Mouse (Mus musculus) limb, embryonic 11.5 days (tissue): ENCODE measurements around the gene Nf1. TPM values are rescaled to one million over a fixed set of nuclear protein-coding genes. Genes with fewer than 3 reads are reported as not detected.

Experiments
- ATAC-seq: fragments of 200-750 bp; cut with Nextera tagmentation; 2 replicates; pipeline ENCODE4 v1.8.0; 2017; ENCODE audit warnings: low read depth; ENCODE audit not compliant: insufficient number of reproducible peaks, low FRiP score, low TSS enrichment
- DNase-seq: peaks from one replicate; pipeline ENCODE4 v3.0.0-alpha.2; 2015; ENCODE audit warnings: low spot score
- H3K27ac ChIP-seq: fragments of 300-500 bp; sonication (generic); replicated peaks from 2 replicates; pipeline ENCODE4 v1.5.1; 2014; ENCODE audit warnings: low read depth, mild to moderate bottlenecking, low read length
- H3K27me3 ChIP-seq: fragments of 300-500 bp; sonication (generic); 2 replicates; pipeline ENCODE4 v1.6.1; 2014; ENCODE audit warnings: mild to moderate bottlenecking, low read length, mixed read lengths; ENCODE audit not compliant: control insufficient read depth, insufficient read depth
- H3K36me3 ChIP-seq: fragments of 300-500 bp; sonication (generic); 2 replicates; pipeline ENCODE4 v1.6.1; 2014; ENCODE audit warnings: mild to moderate bottlenecking, low read length, moderate library complexity, mixed read lengths; ENCODE audit not compliant: control insufficient read depth, insufficient read depth
- H3K4me1 ChIP-seq: fragments of 300-500 bp; sonication (generic); 2 replicates; pipeline ENCODE4 v1.6.1; 2014; ENCODE audit warnings: low read length, mixed read lengths; ENCODE audit not compliant: control insufficient read depth, insufficient read depth
- H3K4me2 ChIP-seq: fragments of 300-500 bp; sonication (generic); 2 replicates; pipeline ENCODE4 v1.6.1; 2014; ENCODE audit warnings: low read depth, mild to moderate bottlenecking, moderate library complexity; ENCODE audit not compliant: severe bottlenecking
- H3K4me3 ChIP-seq: fragments of 300-500 bp; sonication (generic); 2 replicates; pipeline ENCODE4 v1.5.1; 2014; ENCODE audit warnings: low read depth, low read length
- H3K9ac ChIP-seq: fragments of 300-500 bp; sonication (generic); 2 replicates; pipeline ENCODE4 v1.6.1; 2014; ENCODE audit warnings: mild to moderate bottlenecking, low read length
- H3K9me3 ChIP-seq: fragments of 300-500 bp; sonication (generic); 2 replicates; pipeline ENCODE4 v1.6.1; 2016; ENCODE audit warnings: low read length; ENCODE audit not compliant: control insufficient read depth
- WGBS: fragments of 180-500 bp; shearing (Covaris S2); extraction: QIAGEN DNeasy Blood & Tissue Kit; methylation state at CpG from one replicate; pipeline ENCODE4 v1.1.7; 2014; 5-methylcytosine and 5-hydroxymethylcytosine counted together
- polyA plus RNA-seq: library from polyadenylated mRNA; unstranded; fragments of >200 nt; fragmentation: Nextera tagmentation; extraction: Ambion mirVana; gene quantifications from 2 replicates; pipeline ENCODE4 v1.2.1, GENCODE M21; 2014

The Nf1 gene
- polyA plus RNA-seq, 1 experiment from 2014 or later = 9.9 TPM

- Histone ChIP-seq H3K36me3 (no peaks in the 10 kb centered on the region), H3K4me1 (0 out of 2 replicates have a peak, but pooled peaks cover 5% of the 10 kb centered on the region), H3K27ac (no peak overlapping the region), H3K9me3 (no peaks in the 10 kb centered on the region), H3K27me3 (peaks cover 38% of the 10 kb centered on the region), H3K4me2 (no peak overlapping the region), H3K9ac (no peak overlapping the region), H3K4me3 (no peak overlapping the region)
- WGBS = 36% methylated on average over 11 of the region's 11 CpGs
- ATAC-seq (no peak), DNase-seq (peak; percentile 77)
These were observed 254.0 kb downstream of the Nf1 start for GRCm38 (mm10) chr11:79593495-79593894.

GRCm38 (mm10) chr11:79610454-79610853 is 271.0 kb downstream of the Nf1 start:
- no peak for DNase-seq
- 54% methylated on average over 2 of the region's 2 CpGs for WGBS
- no peak overlapping the region for H3K27ac ChIP-seq
- no peak overlapping the region; the same call in 1 of the 2 replicates for H3K4me2 ChIP-seq
- H3K36me3 ChIP-seq = no peaks in the 10 kb centered on the region
- no peaks in the 10 kb centered on the region for H3K9me3 ChIP-seq
- no peak for ATAC-seq
- no peak overlapping the region for H3K9ac ChIP-seq
- peaks cover 24% of the 10 kb centered on the region for H3K4me1 ChIP-seq
- no peaks in the 10 kb centered on the region for H3K27me3 ChIP-seq
- H3K4me3 ChIP-seq = no peak overlapping the region

- ATAC-seq = no peak
- 13% methylated on average over 13 of the region's 13 CpGs for WGBS
- no peak overlapping the region; the same call in 1 of the 2 replicates for H3K27ac ChIP-seq
- no peaks in the 10 kb centered on the region for H3K36me3 ChIP-seq
- no peak for DNase-seq
- no peak overlapping the region; the same call in 1 of the 2 replicates for H3K4me2 ChIP-seq
- H3K9ac ChIP-seq = no peak overlapping the region
- H3K27me3 ChIP-seq = no peaks in the 10 kb centered on the region
- H3K4me1 ChIP-seq = peaks cover 24% of the 10 kb centered on the region
- no peaks in the 10 kb centered on the region for H3K9me3 ChIP-seq
- H3K4me3 ChIP-seq = no peak overlapping the region
These were observed 271.6 kb downstream of the Nf1 start for GRCm38 (mm10) chr11:79611011-79611666.

- ATAC-seq (no peak), DNase-seq (no peak)
- Histone ChIP-seq H3K27ac (no peak overlapping the region), H3K4me1 (peaks cover 24% of the 10 kb centered on the region), H3K4me2 (no peak overlapping the region), H3K36me3 (no peaks in the 10 kb centered on the region), H3K27me3 (no peaks in the 10 kb centered on the region), H3K9me3 (no peaks in the 10 kb centered on the region), H3K4me3 (no peak overlapping the region), H3K9ac (no peak overlapping the region)
- 4% methylated on average over 1 of the region's 1 CpGs for WGBS
These were observed 272.6 kb downstream of the Nf1 start for GRCm38 (mm10) chr11:79612046-79612600.

GRCm38 (mm10) chr11:79613084-79613483 is 273.6 kb downstream of the Nf1 start:
- Histone ChIP-seq H3K27ac (no peak overlapping the region), H3K36me3 (no peaks in the 10 kb centered on the region), H3K4me2 (no peak overlapping the region), H3K4me3 (no peak overlapping the region), H3K9me3 (no peaks in the 10 kb centered on the region), H3K9ac (no peak overlapping the region), H3K4me1 (peaks cover 24% of the 10 kb centered on the region), H3K27me3 (no peaks in the 10 kb centered on the region)
- DNase-seq (no peak), ATAC-seq (no peak)
- 61% methylated on average over 3 of the region's 3 CpGs for WGBS

GRCm38 (mm10) chr11:79613711-79614110 is 274.2 kb downstream of the Nf1 start:
- H3K4me2 ChIP-seq = no peak overlapping the region
- H3K9ac ChIP-seq = no peak overlapping the region
- H3K27me3 ChIP-seq = no peaks in the 10 kb centered on the region
- no peak overlapping the region for H3K4me3 ChIP-seq
- no peak overlapping the region for H3K27ac ChIP-seq
- H3K4me1 ChIP-seq = peaks cover 24% of the 10 kb centered on the region
- no peaks in the 10 kb centered on the region for H3K9me3 ChIP-seq
- no peaks in the 10 kb centered on the region for H3K36me3 ChIP-seq
- 50% methylated on average over 4 of the region's 4 CpGs for WGBS
- DNase-seq (no peak), ATAC-seq (no peak)

- Histone ChIP-seq H3K4me1 (peaks cover 24% of the 10 kb centered on the region), H3K27ac (no peak overlapping the region)
- WGBS = 80% methylated on average over 3 of the region's 3 CpGs
These were observed 275.4 kb downstream of the Nf1 start for GRCm38 (mm10) chr11:79614880-79615279.

GRCm38 (mm10) chr11:79615871-79616270 is 276.4 kb downstream of the Nf1 start:
- Histone ChIP-seq H3K27ac (no peak overlapping the region), H3K27me3 (no peaks in the 10 kb centered on the region), H3K4me3 (no peak overlapping the region), H3K9ac (no peak overlapping the region), H3K9me3 (no peaks in the 10 kb centered on the region), H3K4me2 (no peak overlapping the region), H3K36me3 (no peaks in the 10 kb centered on the region), H3K4me1 (peaks cover 18% of the 10 kb centered on the region)
- DNase-seq (no peak), ATAC-seq (no peak)
- WGBS = 53% methylated on average over 5 of the region's 5 CpGs

More at GRCm38 (mm10) chr11:79614880-79615279, 275.4 kb downstream of the Nf1 start:
- no peak overlapping the region for H3K4me3 ChIP-seq
- H3K27me3 ChIP-seq = no peaks in the 10 kb centered on the region
- H3K36me3 ChIP-seq = no peaks in the 10 kb centered on the region
- ATAC-seq (no peak), DNase-seq (no peak)
- H3K9ac ChIP-seq = no peak overlapping the region
- H3K4me2 ChIP-seq = no peak overlapping the region
- no peaks in the 10 kb centered on the region for H3K9me3 ChIP-seq
